Mouse (Mus musculus): ENCODE data around the gene Eif4g3. TPM values are rescaled to one million over a fixed set of nuclear protein-coding genes. Genes with fewer than 3 reads are reported as not detected.
A peak's percentile ranks its signal among the peaks of the same experiment; 100 is the strongest.

Eif4g3 gene
- polyA plus RNA-seq, 1 experiment: 382 TPM

GRCm38 (mm10) chr4:138217441-138217840 lies 224.6 kb downstream of the Eif4g3 start:
- peaks cover 6% of the 10 kb centered on the region for H3K4me1 ChIP-seq (ENCODE audit: control insufficient read depth, insufficient read depth, low read length)
- WGBS: 1% methylated on average over 36 of the region's 36 CpGs
- TF ChIP-seq CTCF (IDR thresholded peaks at IDR 0.05; ENCODE audit: insufficient read depth, low read depth, low read length) (no peak), POLR2A (IDR thresholded peaks at IDR 0.05; ENCODE audit: insufficient read depth, low read depth, low read length) (no peak)

GRCm38 (mm10) chr4:138217951-138218685 lies 225.3 kb downstream of the Eif4g3 start:
- TF ChIP-seq POLR2A (IDR thresholded peaks at IDR 0.05; ENCODE audit: insufficient read depth, low read depth, low read length) (no peak), CTCF (IDR thresholded peaks at IDR 0.05; ENCODE audit: insufficient read depth, low read depth, low read length) (no peak)
- Histone ChIP-seq H3K4me3 (ENCODE audit: insufficient read depth, low read depth, low read length) (peak overlapping the region; percentile 18), H3K4me1 (ENCODE audit: control insufficient read depth, insufficient read depth, low read length) (peaks cover 6% of the 10 kb centered on the region), H3K27ac (ENCODE audit: insufficient read depth, low read depth, low read length) (no peak overlapping the region)
- WGBS: 65% methylated on average over 11 of the region's 11 CpGs

More at GRCm38 (mm10) chr4:138217441-138217840, 224.6 kb downstream of the Eif4g3 start:
- peak overlapping the region; percentile 70 for H3K4me3 ChIP-seq (ENCODE audit: insufficient read depth, low read depth, low read length)
- peak overlapping the region; percentile 60 for H3K27ac ChIP-seq (ENCODE audit: insufficient read depth, low read depth, low read length)

GRCm38 (mm10) chr4:138219331-138219730 lies 226.5 kb downstream of the Eif4g3 start:
- WGBS: 60% methylated on average over 5 of the region's 5 CpGs
- no peak for TF ChIP-seq POLR2A (IDR thresholded peaks at IDR 0.05; ENCODE audit: insufficient read depth, low read depth, low read length)
- no peak for TF ChIP-seq CTCF (IDR thresholded peaks at IDR 0.05; ENCODE audit: insufficient read depth, low read depth, low read length)
- H3K4me3 ChIP-seq (ENCODE audit: insufficient read depth, low read depth, low read length): no peak overlapping the region; the same call in 1 of the 2 replicates
- peaks cover 6% of the 10 kb centered on the region for H3K4me1 ChIP-seq (ENCODE audit: control insufficient read depth, insufficient read depth, low read length)
- no peak overlapping the region for H3K27ac ChIP-seq (ENCODE audit: insufficient read depth, low read depth, low read length)

DNA sequence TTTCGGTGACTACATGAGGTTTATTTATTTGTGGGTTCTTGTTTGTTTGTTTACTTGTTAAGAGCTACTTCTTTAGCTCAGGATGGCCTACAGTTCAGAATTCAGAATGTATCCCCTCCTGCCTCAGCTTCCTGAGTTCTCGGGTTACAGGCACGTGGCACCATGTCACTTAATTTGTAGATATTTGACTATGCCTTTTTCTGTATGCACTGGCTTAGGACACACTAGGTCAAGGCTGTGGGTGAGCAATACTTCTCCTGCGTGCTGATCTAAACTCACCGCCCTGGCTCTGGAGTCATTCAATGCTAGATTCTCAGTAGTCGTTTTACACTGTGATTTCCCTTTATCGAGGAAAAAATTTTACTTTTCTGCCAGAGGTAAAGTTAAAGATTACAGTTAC lies 227.9 kb downstream of the Eif4g3 start:
- peaks cover 6% of the 10 kb centered on the region for H3K4me1 ChIP-seq (ENCODE audit: control insufficient read depth, insufficient read depth, low read length)
- WGBS: 75% methylated on average over 7 of the region's 7 CpGs
- TF ChIP-seq CTCF (IDR thresholded peaks at IDR 0.05; ENCODE audit: insufficient read depth, low read depth, low read length) (no peak), POLR2A (IDR thresholded peaks at IDR 0.05; ENCODE audit: insufficient read depth, low read depth, low read length) (no peak)
- no peak overlapping the region for H3K27ac ChIP-seq (ENCODE audit: insufficient read depth, low read depth, low read length)
- H3K4me3 ChIP-seq (ENCODE audit: insufficient read depth, low read depth, low read length): no peak overlapping the region

DNA sequence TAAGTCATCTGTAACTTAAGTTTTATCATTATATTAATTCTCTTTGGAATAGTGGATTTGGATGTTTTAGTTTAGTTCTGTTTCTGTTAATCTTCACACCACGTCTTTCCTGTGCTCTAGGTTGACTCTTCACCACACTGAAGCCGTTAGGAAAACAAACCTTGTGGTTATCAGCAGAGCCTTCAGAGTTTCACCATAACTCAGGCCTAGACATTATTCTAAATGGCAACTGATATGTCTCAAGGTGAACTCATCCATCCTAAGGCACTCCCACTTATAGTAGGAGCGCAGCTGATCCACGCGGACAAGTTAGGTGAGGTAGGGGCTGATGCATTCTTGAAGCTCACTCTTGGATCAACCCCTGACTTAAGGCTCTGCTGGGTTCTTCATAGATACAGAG lies 228.6 kb downstream of the Eif4g3 start:
- peaks cover 6% of the 10 kb centered on the region for H3K4me1 ChIP-seq (ENCODE audit: control insufficient read depth, insufficient read depth, low read length)
- TF ChIP-seq CTCF (IDR thresholded peaks at IDR 0.05; ENCODE audit: insufficient read depth, low read depth, low read length) (no peak), POLR2A (IDR thresholded peaks at IDR 0.05; ENCODE audit: insufficient read depth, low read depth, low read length) (no peak)
- WGBS: 81% methylated on average over 5 of the region's 5 CpGs
- H3K27ac ChIP-seq (ENCODE audit: insufficient read depth, low read depth, low read length): no peak overlapping the region
- no peak overlapping the region for H3K4me3 ChIP-seq (ENCODE audit: insufficient read depth, low read depth, low read length)

DNA sequence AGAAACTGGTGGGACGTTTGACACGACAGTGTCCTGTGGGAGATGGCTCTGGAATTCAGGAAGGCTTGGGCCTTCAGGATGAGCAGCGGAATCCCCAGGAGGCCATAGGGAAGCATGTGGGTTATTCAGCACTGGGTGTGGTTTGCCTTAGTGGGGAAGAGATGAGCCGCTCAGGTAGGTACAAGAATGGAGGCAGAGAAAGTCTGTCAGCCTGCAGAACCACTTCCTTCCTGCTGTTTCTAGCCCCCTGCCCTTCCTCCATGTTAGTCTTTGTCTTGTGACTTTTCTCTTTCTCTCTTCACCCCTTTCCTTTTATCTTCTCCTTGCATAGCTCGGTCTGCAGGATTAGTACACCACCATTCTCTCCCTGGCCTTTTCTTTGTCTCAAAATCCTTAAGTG lies 229.6 kb downstream of the Eif4g3 start:
- H3K4me1 ChIP-seq (ENCODE audit: control insufficient read depth, insufficient read depth, low read length): peaks cover 6% of the 10 kb centered on the region
- no peak overlapping the region for H3K27ac ChIP-seq (ENCODE audit: insufficient read depth, low read depth, low read length)
- 87% methylated on average over 5 of the region's 5 CpGs for WGBS
- no peak overlapping the region for H3K4me3 ChIP-seq (ENCODE audit: insufficient read depth, low read depth, low read length)
- TF ChIP-seq POLR2A (IDR thresholded peaks at IDR 0.05; ENCODE audit: insufficient read depth, low read depth, low read length) (no peak), CTCF (IDR thresholded peaks at IDR 0.05; ENCODE audit: insufficient read depth, low read depth, low read length) (no peak)

DNA sequence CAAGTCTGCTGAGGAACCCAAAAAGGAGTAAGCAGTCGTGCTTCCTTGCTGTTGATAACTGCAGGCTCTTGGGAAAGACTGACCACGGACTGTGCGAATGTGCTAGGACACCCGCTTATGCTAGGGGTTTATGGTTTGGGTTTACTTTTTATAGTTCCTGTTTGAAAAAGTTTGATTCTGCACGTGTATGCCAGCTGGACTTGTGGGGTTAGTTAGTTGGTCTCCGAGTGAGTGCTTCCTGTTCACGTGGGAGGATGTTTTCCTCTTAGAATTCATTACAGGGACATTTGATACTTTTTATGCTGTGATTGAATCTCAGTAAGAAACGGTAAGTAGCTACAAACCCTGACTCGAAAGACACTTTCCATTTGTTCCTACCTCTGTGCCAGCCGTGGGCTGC lies 230.8 kb downstream of the Eif4g3 start:
- Histone ChIP-seq H3K27ac (ENCODE audit: insufficient read depth, low read depth, low read length) (no peak overlapping the region), H3K4me1 (ENCODE audit: control insufficient read depth, insufficient read depth, low read length) (peaks cover 3% of the 10 kb centered on the region), H3K4me3 (ENCODE audit: insufficient read depth, low read depth, low read length) (no peak overlapping the region)
- WGBS: 81% methylated on average over 10 of the region's 10 CpGs
- TF ChIP-seq POLR2A (IDR thresholded peaks at IDR 0.05; ENCODE audit: insufficient read depth, low read depth, low read length) (no peak), CTCF (IDR thresholded peaks at IDR 0.05; ENCODE audit: insufficient read depth, low read depth, low read length) (no peak)

- WGBS: 42% methylated on average over 27 of the region's 27 CpGs
- Histone ChIP-seq H3K27ac (ENCODE audit: insufficient read depth, low read depth, low read length) (peak overlapping the region; percentile 58), H3K4me3 (ENCODE audit: insufficient read depth, low read depth, low read length) (no peak overlapping the region), H3K4me1 (ENCODE audit: control insufficient read depth, insufficient read depth, low read length) (peaks cover 29% of the 10 kb centered on the region)
- TF ChIP-seq CTCF (IDR thresholded peaks at IDR 0.05; ENCODE audit: insufficient read depth, low read depth, low read length): no peak
- no peak for TF ChIP-seq POLR2A (IDR thresholded peaks at IDR 0.05; ENCODE audit: insufficient read depth, low read depth, low read length)
Measured at GRCm38 (mm10) chr4:138246756-138247665, 254.2 kb downstream of the Eif4g3 start.
